In genomic region chr8:94981848-94982247, GRCm38 (mm10) we compare ENCODE assay signal across 13 mouse cellular contexts. TPM values are rescaled to one million over a fixed set of nuclear protein-coding genes. Genes with fewer than 3 reads are reported as not detected.
DNase-seq lines count a peak whose midpoint lies in the region; ATAC-seq lines count a peak whose summit lies in the region.
"Had no signal": no experiment of that assay in that cellular context is flagged by ENCODE, and none has a peak within 500 bp of the region (broad histone marks: within the 10 kb centered on the region; RNA-seq: fewer than 3 reads in every experiment).

No protein-coding gene starts in this region.

- peak overlapping the region; percentile 68 for H3K27ac ChIP-seq in forebrain, embryonic 10.5 days
- H3K27ac ChIP-seq in forebrain, embryonic 11.5 days (ENCODE audit: low read depth, low read length) = no peak overlapping the region
- peak overlapping the region; percentile 54 for H3K27ac ChIP-seq in liver, embryonic 12.5 days
- peak overlapping the region; percentile 83 for H3K27ac ChIP-seq in forebrain, embryonic 15.5 days (replicated peaks)
- H3K27ac ChIP-seq in midbrain, embryonic 14.5 days (replicated peaks; ENCODE audit: low read depth, low read length) = peak overlapping the region; percentile 57
- H3K27ac ChIP-seq: embryonic facial prominence, embryonic 15.5 days had no signal

- 77% methylated on average over 7 of the region's 7 CpGs for WGBS in forebrain, embryonic 10.5 days
- WGBS in forebrain, embryonic 11.5 days = 67% methylated on average over 7 of the region's 7 CpGs
- WGBS in liver, embryonic 12.5 days (ENCODE audit: insufficient replicate concordance) = 79% methylated on average over 7 of the region's 7 CpGs
- WGBS in forebrain, embryonic 15.5 days = 33% methylated on average over 7 of the region's 7 CpGs
- WGBS in midbrain, embryonic 14.5 days = 45% methylated on average over 7 of the region's 7 CpGs

- peaks cover 87% of the 10 kb centered on the region for H3K4me1 ChIP-seq in forebrain, embryonic 10.5 days
- peaks cover 44% of the 10 kb centered on the region for H3K4me1 ChIP-seq in forebrain, embryonic 11.5 days (replicated peaks; ENCODE audit: control insufficient read depth, insufficient read depth, low read length)
- H3K4me1 ChIP-seq in liver, embryonic 12.5 days = peaks cover 83% of the 10 kb centered on the region
- H3K4me1 ChIP-seq in forebrain, embryonic 15.5 days = peaks cover 78% of the 10 kb centered on the region
- H3K4me1 ChIP-seq in midbrain, embryonic 14.5 days (ENCODE audit: control insufficient read depth, insufficient read depth, low read length) = peaks cover 64% of the 10 kb centered on the region

- ATAC-seq in forebrain, embryonic 11.5 days (replicated peaks; ENCODE audit: low FRiP score) = no peak
- ATAC-seq in liver, embryonic 12.5 days = no peak
- peak; percentile 30 for ATAC-seq in forebrain, embryonic 15.5 days (replicated peaks)
- no peak for ATAC-seq in midbrain, embryonic 14.5 days (ENCODE audit: low FRiP score, low TSS enrichment)

- no peaks in the 10 kb centered on the region for H3K9me3 ChIP-seq in forebrain, embryonic 10.5 days
- H3K9me3 ChIP-seq in forebrain, embryonic 11.5 days (ENCODE audit: control insufficient read depth, low read length) = no peaks in the 10 kb centered on the region
- no peaks in the 10 kb centered on the region for H3K9me3 ChIP-seq in liver, embryonic 12.5 days (replicated peaks)
- no peaks in the 10 kb centered on the region for H3K9me3 ChIP-seq in forebrain, embryonic 15.5 days
- no peaks in the 10 kb centered on the region for H3K9me3 ChIP-seq in midbrain, embryonic 14.5 days (ENCODE audit: control insufficient read depth, low read length)
- H3K9me3 ChIP-seq: embryonic facial prominence, embryonic 15.5 days had no signal

- no peak overlapping the region for H3K4me2 ChIP-seq in forebrain, embryonic 11.5 days (ENCODE audit: low read depth, low read length, severe bottlenecking)
- 0 out of 2 replicates have a peak overlapping the region, but pooled peaks have one; percentile 4 for H3K4me2 ChIP-seq in liver, embryonic 12.5 days
- H3K4me2 ChIP-seq in forebrain, embryonic 15.5 days (replicated peaks) = no peak overlapping the region
- H3K4me2 ChIP-seq in midbrain, embryonic 14.5 days (ENCODE audit: low read length) = no peak overlapping the region
- H3K4me2 ChIP-seq: embryonic facial prominence, embryonic 15.5 days had no signal

- H3K4me3 ChIP-seq in forebrain, embryonic 10.5 days = no peak overlapping the region
- H3K4me3 ChIP-seq in forebrain, embryonic 11.5 days (ENCODE audit: low read depth, low read length) = no peak overlapping the region
- H3K4me3 ChIP-seq in liver, embryonic 12.5 days = no peak overlapping the region
- H3K4me3 ChIP-seq in forebrain, embryonic 15.5 days = no peak overlapping the region
- H3K4me3 ChIP-seq in midbrain, embryonic 14.5 days (replicated peaks; ENCODE audit: low read depth, low read length) = no peak overlapping the region
- H3K4me3 ChIP-seq: embryonic facial prominence, embryonic 15.5 days had no signal

- peaks cover 33% of the 10 kb centered on the region for H3K27me3 ChIP-seq in forebrain, embryonic 10.5 days (ENCODE audit: poor library complexity, severe bottlenecking)
- peaks cover 3% of the 10 kb centered on the region; the same call in 1 of the 2 replicates for H3K27me3 ChIP-seq in forebrain, embryonic 11.5 days (ENCODE audit: control insufficient read depth, insufficient read depth, low read length)
- peaks cover 8% of the 10 kb centered on the region; the same call in 1 of the 2 replicates for H3K27me3 ChIP-seq in liver, embryonic 12.5 days (replicated peaks)
- no peaks in the 10 kb centered on the region for H3K27me3 ChIP-seq in forebrain, embryonic 15.5 days
- H3K27me3 ChIP-seq in midbrain, embryonic 14.5 days (ENCODE audit: control insufficient read depth, insufficient read depth, low read length) = no peaks in the 10 kb centered on the region
- H3K27me3 ChIP-seq: embryonic facial prominence, embryonic 15.5 days had no signal

- H3K36me3 ChIP-seq in forebrain, embryonic 10.5 days (replicated peaks) = no peaks in the 10 kb centered on the region
- no peaks in the 10 kb centered on the region for H3K36me3 ChIP-seq in forebrain, embryonic 11.5 days (ENCODE audit: control insufficient read depth, insufficient read depth, low read length)
- H3K36me3 ChIP-seq in liver, embryonic 12.5 days = no peaks in the 10 kb centered on the region
- no peaks in the 10 kb centered on the region for H3K36me3 ChIP-seq in forebrain, embryonic 15.5 days
- H3K36me3 ChIP-seq in midbrain, embryonic 14.5 days (ENCODE audit: control insufficient read depth, insufficient read depth, low read length) = no peaks in the 10 kb centered on the region
- H3K36me3 ChIP-seq: embryonic facial prominence, embryonic 15.5 days had no signal

- no peak overlapping the region for H3K9ac ChIP-seq in forebrain, embryonic 11.5 days (ENCODE audit: low read length)
- H3K9ac ChIP-seq in liver, embryonic 12.5 days = no peak overlapping the region
- no peak overlapping the region for H3K9ac ChIP-seq in forebrain, embryonic 15.5 days (replicated peaks)
- H3K9ac ChIP-seq in midbrain, embryonic 14.5 days (replicated peaks; ENCODE audit: low read length) = 0 out of 2 replicates have a peak overlapping the region, but pooled peaks have one; percentile 12
- H3K9ac ChIP-seq: embryonic facial prominence, embryonic 15.5 days had no signal

- DNase-seq in forebrain, embryonic 10.5 days (ENCODE audit: extremely low spot score, low spot score) = peak; percentile 15
- no peak for DNase-seq in forebrain, embryonic 11.5 days (ENCODE audit: low spot score)
- no peak for DNase-seq in liver
- DNase-seq in midbrain, embryonic 14.5 days = peak; percentile 64
- no peak for DNase-seq in yolk sac, embryonic 10.5 days (ENCODE audit: low spot score)
- no peak for DNase-seq in lung, postnatal 10 days
- DNase-seq: adrenal gland, postnatal 14 days; gastrocnemius, postnatal 10 days; kidney, postnatal 25 days; lung, adult 2 months had no signal

RNA-seq across cellular contexts. Expression of gene Adgrg1, which starts 7.3 kb away (rescaled TPM):
- 94.8 and 107 TPM in 2 replicates for polyA plus RNA-seq in forebrain, embryonic 10.5 days (2016; fragmentation: Nextera tagmentation; extraction: Ambion mirVana)
- 177 and 184 TPM in 2 replicates for polyA plus RNA-seq in forebrain, embryonic 11.5 days (2014; fragmentation: Nextera tagmentation; extraction: Ambion mirVana)
- polyA plus RNA-seq in liver, embryonic 12.5 days (2016; fragmentation: Nextera tagmentation; extraction: Ambion mirVana) = 78.5 and 80.9 TPM in 2 replicates
- 135 and 140 TPM in 2 replicates for polyA plus RNA-seq in forebrain, embryonic 15.5 days (2015; fragmentation: Nextera tagmentation; extraction: Ambion mirVana)
- 112 and 165 TPM in 2 replicates for polyA plus RNA-seq in midbrain, embryonic 14.5 days (2014; fragmentation: Nextera tagmentation; extraction: Ambion mirVana)

RNA-seq across cellular contexts. Expression of gene Adgrg3, which starts 35.6 kb away (rescaled TPM):
- 4.9 and 5.2 TPM in 2 replicates for polyA plus RNA-seq in forebrain, embryonic 10.5 days (2016; fragmentation: Nextera tagmentation; extraction: Ambion mirVana)
- 2.9 and 3.2 TPM in 2 replicates for polyA plus RNA-seq in forebrain, embryonic 11.5 days (2014; fragmentation: Nextera tagmentation; extraction: Ambion mirVana)
- polyA plus RNA-seq in liver, embryonic 12.5 days (2016; fragmentation: Nextera tagmentation; extraction: Ambion mirVana) = 7.9 and 8.7 TPM in 2 replicates
- polyA plus RNA-seq in forebrain, embryonic 15.5 days (2015; fragmentation: Nextera tagmentation; extraction: Ambion mirVana) = 1.0 and 1.2 TPM in 2 replicates
- 0.24 and 1.3 TPM in 2 replicates for polyA plus RNA-seq in midbrain, embryonic 14.5 days (2014; fragmentation: Nextera tagmentation; extraction: Ambion mirVana)

RNA-seq across cellular contexts. Expression of gene Adgrg5, which starts 58.4 kb away (rescaled TPM):
- 0.43 and 0.62 TPM in 2 replicates for polyA plus RNA-seq in forebrain, embryonic 10.5 days (2016; fragmentation: Nextera tagmentation; extraction: Ambion mirVana)
- 0.12 and 0.20 TPM in 2 replicates for polyA plus RNA-seq in forebrain, embryonic 11.5 days (2014; fragmentation: Nextera tagmentation; extraction: Ambion mirVana)
- polyA plus RNA-seq in liver, embryonic 12.5 days (2016; fragmentation: Nextera tagmentation; extraction: Ambion mirVana) = 0.90 and 0.91 TPM in 2 replicates
- 0.27 TPM in 1 of 2 replicates, not detected in the other for polyA plus RNA-seq in forebrain, embryonic 15.5 days (2015; fragmentation: Nextera tagmentation; extraction: Ambion mirVana)
- polyA plus RNA-seq in midbrain, embryonic 14.5 days (2014; fragmentation: Nextera tagmentation; extraction: Ambion mirVana) = 0.12 TPM in 1 of 2 replicates, not detected in the other

Comparison
In these comparisons a context has a peak if more than half of its experiments do, and no peak if none do; other contexts are left out.
1. DNase-seq: peak in forebrain, embryonic 10.5 days (single experiment) and midbrain, embryonic 14.5 days (single experiment); none in forebrain, embryonic 11.5 days (single experiment), liver (single experiment), yolk sac, embryonic 10.5 days (single experiment) and lung, postnatal 10 days (single experiment).